In genomic region chr5:69489046-69489445, GRCm38 (mm10) we compare ENCODE assay signal across 31 mouse cellular contexts. TPM values are rescaled to one million over a fixed set of nuclear protein-coding genes. Genes with fewer than 3 reads are reported as not detected.
"Had no signal": no experiment of that assay in that cellular context is flagged by ENCODE, and none has a peak within 500 bp of the region (broad histone marks: within the 10 kb centered on the region; RNA-seq: fewer than 3 reads in every experiment).

No protein-coding gene starts in this region.

- H3K4me3 ChIP-seq: gastrocnemius, adult 2 months; heart, embryonic 10.5 days; heart, embryonic 12.5 days; hindbrain, embryonic 10.5 days; hindbrain, embryonic 12.5 days; intestine, embryonic 15.5 days; layer of hippocampus, adult 2 months; left cerebral cortex, adult 2 months; limb, embryonic 13.5 days; limb, embryonic 15.5 days; liver, embryonic 13.5 days; liver, embryonic 15.5 days had no signal

- H3K9me3 ChIP-seq: heart, embryonic 10.5 days; heart, embryonic 12.5 days; hindbrain, embryonic 10.5 days; hindbrain, embryonic 12.5 days; intestine, embryonic 15.5 days; limb, embryonic 13.5 days; limb, embryonic 15.5 days; liver, embryonic 13.5 days; liver, embryonic 15.5 days had no signal

- H3K36me3 ChIP-seq: heart, embryonic 10.5 days; heart, embryonic 12.5 days; hindbrain, embryonic 10.5 days; hindbrain, embryonic 12.5 days; intestine, embryonic 15.5 days; limb, embryonic 13.5 days; limb, embryonic 15.5 days; liver, embryonic 13.5 days; liver, embryonic 15.5 days had no signal

- ATAC-seq: hindbrain, embryonic 16.5 days; inflammation-experienced regulatory T-cells, adult 6 months; intestine, embryonic 15.5 days; intestine, postnatal 0 days had no signal

- H3K27ac ChIP-seq: gastrocnemius, adult 2 months; heart, embryonic 10.5 days; hindbrain, embryonic 10.5 days; hindbrain, embryonic 12.5 days; hindbrain, embryonic 14.5 days; intestine, embryonic 15.5 days; layer of hippocampus, adult 2 months; left cerebral cortex, adult 2 months; limb, embryonic 13.5 days; limb, embryonic 15.5 days; liver, embryonic 13.5 days; liver, embryonic 15.5 days had no signal

- DNase-seq: gastrocnemius, adult 2 months; gastrocnemius, postnatal 10 days; gastrocnemius, postnatal 25 days; heart, adult 18-20 months; heart, postnatal 10 days; heart, postnatal 4 days; kidney, adult 18-20 months; kidney, adult 8-10 months; kidney, postnatal 10 days; kidney, postnatal 25 days; kidney, postnatal 4 days; left cerebral cortex, postnatal 4 days; liver, embryonic 13.5 days had no signal

- H3K4me1 ChIP-seq: heart, embryonic 10.5 days; heart, embryonic 12.5 days; hindbrain, embryonic 10.5 days; hindbrain, embryonic 12.5 days; intestine, embryonic 15.5 days; limb, embryonic 13.5 days; limb, embryonic 15.5 days; liver, embryonic 13.5 days; liver, embryonic 15.5 days had no signal

- H3K4me2 ChIP-seq: heart, embryonic 12.5 days; hindbrain, embryonic 12.5 days; hindbrain, embryonic 14.5 days; intestine, embryonic 15.5 days; limb, embryonic 13.5 days; limb, embryonic 15.5 days; liver, embryonic 13.5 days; liver, embryonic 15.5 days had no signal

- H3K9ac ChIP-seq: heart, embryonic 12.5 days; hindbrain, embryonic 12.5 days; hindbrain, embryonic 14.5 days; intestine, embryonic 15.5 days; limb, embryonic 13.5 days; limb, embryonic 15.5 days; liver, embryonic 13.5 days; liver, embryonic 15.5 days had no signal

- H3K27me3 ChIP-seq: heart, embryonic 12.5 days; hindbrain, embryonic 12.5 days; intestine, embryonic 15.5 days; limb, embryonic 13.5 days; limb, embryonic 15.5 days; liver, embryonic 13.5 days; liver, embryonic 15.5 days had no signal

RNA-seq across cellular contexts. Expression of gene Yipf7, which starts 53.4 kb away (rescaled TPM):
- polyA plus RNA-seq: hindbrain, embryonic 14.5 days; hindbrain, embryonic 16.5 days; inflammation-experienced regulatory T-cells, adult 6 months; intestine, embryonic 15.5 days; intestine, postnatal 0 days; kidney, embryonic 14.5 days; kidney, embryonic 16.5 days; limb, embryonic 11.5 days; liver, adult 2 months; liver, embryonic 13.5 days had no signal
